Mouse (Mus musculus) olfactory bulb, adult 2 months (tissue): ENCODE measurements around the gene Dhx29. TPM values are rescaled to one million over a fixed set of nuclear protein-coding genes. Genes with fewer than 3 reads are reported as not detected.

Experiments used
- H3K27ac ChIP-seq: fragments of 200-500 bp; 2 replicates; pipeline ENCODE4 v1.5.1; 2012; ENCODE audit warnings: low read depth, low read length; ENCODE audit not compliant: insufficient read depth
- H3K4me1 ChIP-seq: fragments of 200-500 bp; 2 replicates; pipeline ENCODE4 v1.6.1; 2012; ENCODE audit warnings: low read length; ENCODE audit not compliant: control insufficient read depth, insufficient read depth
- H3K4me3 ChIP-seq: fragments of 200-500 bp; 2 replicates; pipeline ENCODE4 v1.5.1; 2012; ENCODE audit warnings: mild to moderate bottlenecking, low read depth, low read length, moderate library complexity; ENCODE audit not compliant: insufficient read depth
- CTCF ChIP-seq: fragments of 200-500 bp; IDR thresholded peaks from 2 replicates; pipeline ENCODE4 v1.5.1; 2012; ENCODE audit warnings: low read depth, mild to moderate bottlenecking, low read length, moderate library complexity; ENCODE audit not compliant: insufficient read depth
- POLR2A ChIP-seq: fragments of 200-500 bp; IDR thresholded peaks from 2 replicates; pipeline ENCODE4 v1.6.1; 2012; ENCODE audit warnings: mild to moderate bottlenecking, low read depth, low read length, moderate library complexity; ENCODE audit not compliant: insufficient read depth
- WGBS: fragments of 180-500 bp; shearing (Covaris S2); methylation state at CpG from one replicate; pipeline ENCODE4 v1.1.7; 2018; 5-methylcytosine and 5-hydroxymethylcytosine counted together
- polyA plus RNA-seq: library from polyadenylated mRNA; stranded (reverse); fragments of >200 nt; gene quantifications from 2 replicates; pipeline ENCODE4 v1.2.4, GENCODE M21; 2012; ENCODE audit warnings: low replicate concordance; ENCODE audit not compliant: missing spikeins, insufficient read depth, insufficient read length

Dhx29 gene
- polyA plus RNA-seq, 1 experiment = not detected

DNA sequence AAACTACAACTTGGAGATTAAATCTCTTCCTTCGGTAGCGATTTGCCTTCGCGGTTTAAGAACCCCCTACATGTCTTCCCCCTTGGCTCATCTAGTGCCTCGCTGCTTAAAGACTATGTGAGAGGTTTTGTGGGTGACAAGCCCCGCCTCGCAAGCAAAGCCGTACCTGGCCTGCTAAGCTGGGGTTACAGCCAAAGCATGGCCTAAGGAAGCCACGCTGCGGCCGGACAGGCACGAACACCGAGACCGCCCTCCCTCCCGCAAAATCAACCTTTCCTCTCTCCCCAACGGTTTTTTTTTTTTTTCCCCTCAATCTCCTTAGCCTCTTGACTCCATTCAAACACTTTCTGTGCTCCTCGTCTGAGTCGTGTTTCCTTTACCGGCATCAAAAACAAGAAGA is 458 bp upstream of the Dhx29 start:
- under 1% methylated on average over 19 of the region's 19 CpGs for WGBS
- H3K4me1 ChIP-seq = peaks cover 7% of the 10 kb centered on the region
- TF ChIP-seq POLR2A (no peak), CTCF (no peak)
- H3K4me3 ChIP-seq = peak overlapping the region; percentile 60
- 0 out of 2 replicates have a peak overlapping the region, but pooled peaks have one; percentile 2 for H3K27ac ChIP-seq

GRCm38 (mm10) chr13:112928038-112928668 is 899 bp downstream of the Dhx29 start:
- peak overlapping the region; percentile 16; the same call in 1 of the 2 replicates for H3K27ac ChIP-seq
- WGBS = 4% methylated on average over 8 of the region's 8 CpGs
- peak overlapping the region; percentile 73 for H3K4me3 ChIP-seq
- peaks cover 7% of the 10 kb centered on the region for H3K4me1 ChIP-seq
- no peak for TF ChIP-seq POLR2A
- TF ChIP-seq CTCF = no peak

GRCm38 (mm10) chr13:112938130-112938529 is 10.9 kb downstream of the Dhx29 start:
- Histone ChIP-seq H3K27ac (no peak overlapping the region), H3K4me1 (no peaks in the 10 kb centered on the region), H3K4me3 (no peak overlapping the region)
- TF ChIP-seq POLR2A = no peak
- no peak for TF ChIP-seq CTCF
- 86% methylated on average over 8 of the region's 8 CpGs for WGBS

- WGBS = 84% methylated on average over 15 of the region's 15 CpGs
- TF ChIP-seq CTCF (no peak), POLR2A (no peak)
- H3K4me1 ChIP-seq = no peaks in the 10 kb centered on the region
- no peak overlapping the region for H3K27ac ChIP-seq
- no peak overlapping the region for H3K4me3 ChIP-seq
Measured at GRCm38 (mm10) chr13:112941879-112942330, 14.7 kb downstream of the Dhx29 start.

DNA sequence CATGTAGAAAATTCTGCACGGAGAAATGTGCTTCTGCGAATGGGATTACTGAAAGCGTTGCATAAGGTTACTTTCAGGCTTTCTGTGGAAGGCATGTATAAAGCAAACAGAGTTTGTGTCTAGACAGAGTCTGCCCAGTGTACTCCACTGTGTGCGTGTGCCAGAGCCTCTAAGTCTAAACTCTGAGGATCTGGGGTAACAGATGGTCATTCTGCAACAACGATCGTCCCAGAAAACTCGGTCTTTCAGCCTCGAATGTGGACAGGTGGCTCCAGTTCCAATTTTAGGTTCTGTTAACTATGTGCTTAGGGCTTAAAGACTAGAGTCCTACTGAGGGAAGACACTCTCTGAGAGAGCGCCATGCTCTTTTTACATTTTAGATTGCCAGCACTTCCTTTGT is 18.1 kb downstream of the Dhx29 start:
- Histone ChIP-seq H3K27ac (no peak overlapping the region), H3K4me3 (no peak overlapping the region), H3K4me1 (no peaks in the 10 kb centered on the region)
- 96% methylated on average over 9 of the region's 9 CpGs for WGBS
- no peak for TF ChIP-seq CTCF
- TF ChIP-seq POLR2A = no peak

DNA sequence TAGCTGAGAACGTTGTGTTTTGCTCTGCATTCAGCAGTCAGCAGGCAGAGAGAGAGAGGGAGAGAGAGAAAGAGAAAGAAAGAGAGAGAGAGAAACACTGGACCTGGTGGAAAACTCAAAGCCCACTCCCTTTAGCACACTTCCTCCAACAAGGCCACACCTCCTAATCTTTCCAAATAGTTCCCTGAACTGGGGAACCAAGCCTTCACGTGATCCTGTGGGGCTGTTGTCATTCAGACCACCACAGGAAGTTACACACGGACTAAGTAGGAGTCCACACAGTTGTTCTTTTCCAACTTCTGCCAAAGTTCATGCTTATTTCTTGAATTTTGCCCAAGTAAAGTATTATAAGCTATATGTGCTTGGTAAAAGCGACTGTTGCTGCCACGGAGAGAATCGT is 18.6 kb downstream of the Dhx29 start:
- no peaks in the 10 kb centered on the region for H3K4me1 ChIP-seq
- no peak overlapping the region for H3K27ac ChIP-seq
- H3K4me3 ChIP-seq = no peak overlapping the region
- 87% methylated on average over 6 of the region's 6 CpGs for WGBS
- no peak for TF ChIP-seq CTCF
- TF ChIP-seq POLR2A = no peak

DNA sequence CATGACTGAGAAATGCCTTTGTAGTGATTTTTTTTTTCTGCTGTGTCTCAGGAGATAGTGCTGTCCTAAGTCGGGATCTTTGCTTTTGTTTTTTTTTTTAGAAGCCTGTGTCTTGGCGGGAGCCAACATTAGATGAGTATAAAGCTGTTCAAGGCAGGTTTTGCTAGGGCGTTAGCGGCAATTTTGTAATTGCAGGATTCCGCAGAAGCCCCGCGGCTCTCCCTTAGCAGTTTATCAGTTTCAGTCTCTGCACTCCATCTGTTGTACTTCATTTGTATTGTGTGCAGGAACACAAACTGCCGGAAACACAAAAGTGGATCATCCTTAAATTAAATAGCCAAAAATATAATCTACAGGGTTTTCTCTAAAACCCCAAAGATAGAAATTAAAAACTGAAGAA is 26.8 kb downstream of the Dhx29 start:
- no peak for TF ChIP-seq POLR2A
- no peak for TF ChIP-seq CTCF
- no peaks in the 10 kb centered on the region for H3K4me1 ChIP-seq
- no peak overlapping the region for H3K27ac ChIP-seq
- 58% methylated on average over 8 of the region's 8 CpGs for WGBS
- H3K4me3 ChIP-seq = no peak overlapping the region

DNA sequence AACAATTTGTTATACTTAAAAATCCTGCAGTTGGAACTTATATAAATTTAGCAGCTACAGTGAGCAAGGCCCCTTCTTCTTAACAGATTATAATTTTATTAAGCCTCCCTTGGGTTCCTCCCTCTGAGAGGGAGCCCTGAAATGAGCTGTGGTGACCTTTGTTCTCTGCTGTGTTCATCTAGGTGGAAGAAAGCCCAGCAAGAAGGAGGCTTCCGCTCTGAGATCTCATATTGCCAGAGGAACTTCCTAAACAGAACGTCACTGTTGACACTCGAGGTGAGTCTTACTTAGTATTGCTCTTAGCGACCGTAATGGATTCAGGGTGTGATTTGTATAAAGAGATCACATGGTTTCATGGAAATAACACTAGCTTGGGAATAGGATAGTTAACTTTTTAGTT is 35.8 kb downstream of the Dhx29 start:
- TF ChIP-seq CTCF = no peak
- TF ChIP-seq POLR2A = no peak
- Histone ChIP-seq H3K4me3 (no peak overlapping the region), H3K4me1 (no peaks in the 10 kb centered on the region), H3K27ac (no peak overlapping the region)
- 77% methylated on average over 5 of the region's 5 CpGs for WGBS

- 93% methylated on average over 12 of the region's 12 CpGs for WGBS
Measured at GRCm38 (mm10) chr13:112964421-112964820, 37.2 kb downstream of the Dhx29 start.

DNA sequence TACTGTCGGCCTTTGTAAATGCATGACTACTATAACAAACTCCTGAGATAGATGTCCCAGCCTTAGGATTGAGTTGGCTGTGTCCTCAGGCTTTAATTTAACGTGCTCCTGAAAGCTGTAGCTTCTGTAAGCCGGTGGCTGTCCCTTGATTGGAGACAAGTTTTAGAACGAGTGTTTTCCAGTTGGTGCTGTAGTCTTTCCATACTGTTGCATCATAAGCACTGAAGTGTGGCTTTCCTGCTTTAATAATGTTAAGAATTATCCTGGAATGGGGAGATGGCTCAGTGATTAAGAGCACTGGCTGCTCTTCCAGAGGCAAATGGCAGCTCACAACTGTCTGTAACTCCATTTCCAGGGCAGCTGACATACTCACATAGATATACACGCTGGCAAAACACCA is 40.0 kb downstream of the Dhx29 start:
- H3K4me1 ChIP-seq = no peaks in the 10 kb centered on the region
- H3K27ac ChIP-seq = no peak overlapping the region
- no peak for TF ChIP-seq POLR2A
- no peak for TF ChIP-seq CTCF
- H3K4me3 ChIP-seq = no peak overlapping the region
- 95% methylated on average over 5 of the region's 5 CpGs for WGBS

More at GRCm38 (mm10) chr13:112964421-112964820, 37.2 kb downstream of the Dhx29 start:
- TF ChIP-seq POLR2A = no peak
- TF ChIP-seq CTCF = no peak
- Histone ChIP-seq H3K4me3 (no peak overlapping the region), H3K27ac (no peak overlapping the region), H3K4me1 (no peaks in the 10 kb centered on the region)
